Mouse (Mus musculus): ENCODE measurements around the gene Dlg2. TPM values are rescaled to one million over a fixed set of nuclear protein-coding genes. Genes with fewer than 3 reads are reported as not detected.
"Not testable (repeated sequence)": the region's sequence is repeated elsewhere in the genome, so short reads cannot be mapped to it uniquely, and the experiment has no call there.

Gene Dlg2
- polyA plus RNA-seq, 1 experiment = 1.7 TPM

DNA sequence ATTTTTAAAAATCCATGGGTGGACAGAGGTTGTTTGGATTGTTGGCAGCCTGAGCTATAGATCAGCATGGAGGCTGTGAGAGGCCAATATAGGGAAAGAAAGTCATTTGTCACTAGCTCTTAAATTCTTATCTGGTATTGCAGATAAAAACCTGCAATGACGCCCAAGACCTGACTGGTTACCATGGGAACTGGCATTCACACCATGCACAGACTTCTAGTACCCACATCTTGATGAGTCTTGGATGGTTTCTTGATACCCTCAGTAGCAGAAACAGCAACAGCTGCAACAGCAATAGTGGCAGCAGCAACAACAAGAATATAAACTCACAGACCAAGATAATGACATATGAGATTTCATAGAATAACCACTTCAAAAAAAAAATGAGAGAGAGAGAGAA is 315.1 kb downstream of the Dlg2 start:
- Histone ChIP-seq H3K36me3 (ENCODE audit: control insufficient read depth, insufficient read depth, low read length) (no peaks in the 10 kb centered on the region), H3K27ac (ENCODE audit: insufficient read depth, low read length) (no peak overlapping the region), H3K4me1 (ENCODE audit: control insufficient read depth, insufficient read depth, insufficient read length) (no peaks in the 10 kb centered on the region), H3K4me3 (ENCODE audit: extremely low read depth, insufficient read depth, insufficient read length) (no peak overlapping the region), H3K27me3 (ENCODE audit: control insufficient read depth, insufficient read depth, low read length) (no peaks in the 10 kb centered on the region)
- DNase-seq (ENCODE audit: low read depth in 1 of 2, low spot score in 2 of 2) = no peak
- TF ChIP-seq CTCF (IDR thresholded peaks at IDR 0.05; ENCODE audit: extremely low read depth, insufficient read depth, insufficient read length, insufficient replicate concordance) = no peak
- no peak for TF ChIP-seq POLR2A (IDR thresholded peaks at IDR 0.05; ENCODE audit: low read depth, low read length)
- WGBS = 77% methylated on average over 1 of the region's 1 CpGs

DNA sequence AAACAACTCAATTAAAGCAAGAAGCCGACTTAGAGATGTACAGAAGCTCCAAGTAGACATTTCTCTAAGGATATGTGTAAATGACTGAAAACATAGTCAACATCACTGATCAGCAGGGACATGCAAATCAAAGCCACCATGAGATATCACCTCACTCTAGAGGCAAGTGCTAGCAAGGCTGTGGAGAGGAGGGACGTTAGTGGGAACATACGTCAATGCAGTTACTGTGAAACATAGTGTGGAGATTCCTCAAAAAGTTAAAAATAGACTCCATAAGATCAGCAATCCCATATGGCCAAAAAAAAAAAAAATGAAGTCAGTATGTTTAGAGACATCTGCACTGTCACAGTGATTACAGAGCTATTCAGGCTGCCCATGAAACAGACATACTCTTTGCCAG is 349.2 kb downstream of the Dlg2 start:
- Histone ChIP-seq H3K36me3 (ENCODE audit: control insufficient read depth, insufficient read depth, low read length) (no peaks in the 10 kb centered on the region), H3K4me3 (ENCODE audit: extremely low read depth, insufficient read depth, insufficient read length) (no peak overlapping the region), H3K27me3 (ENCODE audit: control insufficient read depth, insufficient read depth, low read length) (no peaks in the 10 kb centered on the region), H3K27ac (ENCODE audit: insufficient read depth, low read length) (no peak overlapping the region), H3K4me1 (ENCODE audit: control insufficient read depth, insufficient read depth, insufficient read length) (no peaks in the 10 kb centered on the region)
- WGBS = 81% methylated on average over 3 of the region's 3 CpGs
- TF ChIP-seq POLR2A (IDR thresholded peaks at IDR 0.05; ENCODE audit: low read depth, low read length) (no peak), CTCF (IDR thresholded peaks at IDR 0.05; ENCODE audit: extremely low read depth, insufficient read depth, insufficient read length, insufficient replicate concordance) (no peak)
- DNase-seq (ENCODE audit: low read depth in 1 of 2, low spot score in 2 of 2) = no peak

DNA sequence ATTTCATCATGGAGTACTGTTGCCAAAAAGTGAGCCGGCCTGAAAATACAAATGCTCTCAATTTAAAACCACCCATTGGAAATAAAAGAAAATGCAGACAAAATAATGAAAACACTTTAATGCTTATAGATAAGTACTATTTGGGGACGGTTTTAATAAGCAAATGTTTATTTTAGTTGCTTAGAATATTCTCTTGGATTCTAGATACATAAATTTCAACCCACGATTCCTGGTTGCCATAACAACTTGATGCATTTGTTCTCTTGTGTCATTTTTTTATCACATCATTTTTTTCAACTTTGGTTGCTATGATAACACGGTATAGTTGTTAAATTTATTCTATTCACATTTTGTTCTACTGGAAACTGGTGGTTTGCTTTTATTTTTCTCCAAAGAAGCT is 364.8 kb downstream of the Dlg2 start:
- H3K4me3 ChIP-seq (ENCODE audit: extremely low read depth, insufficient read depth, insufficient read length) = no peak overlapping the region
- no peaks in the 10 kb centered on the region for H3K4me1 ChIP-seq (ENCODE audit: control insufficient read depth, insufficient read depth, insufficient read length)
- DNase-seq (ENCODE audit: low read depth in 1 of 2, low spot score in 2 of 2) = no peak
- no peak for TF ChIP-seq POLR2A (IDR thresholded peaks at IDR 0.05; ENCODE audit: low read depth, low read length)
- no peak for TF ChIP-seq CTCF (IDR thresholded peaks at IDR 0.05; ENCODE audit: extremely low read depth, insufficient read depth, insufficient read length, insufficient replicate concordance)
- H3K36me3 ChIP-seq (ENCODE audit: control insufficient read depth, insufficient read depth, low read length) = no peaks in the 10 kb centered on the region
- H3K27ac ChIP-seq (ENCODE audit: insufficient read depth, low read length) = no peak overlapping the region
- no peaks in the 10 kb centered on the region for H3K27me3 ChIP-seq (ENCODE audit: control insufficient read depth, insufficient read depth, low read length)
- WGBS = 74% methylated on average over 4 of the region's 4 CpGs

DNA sequence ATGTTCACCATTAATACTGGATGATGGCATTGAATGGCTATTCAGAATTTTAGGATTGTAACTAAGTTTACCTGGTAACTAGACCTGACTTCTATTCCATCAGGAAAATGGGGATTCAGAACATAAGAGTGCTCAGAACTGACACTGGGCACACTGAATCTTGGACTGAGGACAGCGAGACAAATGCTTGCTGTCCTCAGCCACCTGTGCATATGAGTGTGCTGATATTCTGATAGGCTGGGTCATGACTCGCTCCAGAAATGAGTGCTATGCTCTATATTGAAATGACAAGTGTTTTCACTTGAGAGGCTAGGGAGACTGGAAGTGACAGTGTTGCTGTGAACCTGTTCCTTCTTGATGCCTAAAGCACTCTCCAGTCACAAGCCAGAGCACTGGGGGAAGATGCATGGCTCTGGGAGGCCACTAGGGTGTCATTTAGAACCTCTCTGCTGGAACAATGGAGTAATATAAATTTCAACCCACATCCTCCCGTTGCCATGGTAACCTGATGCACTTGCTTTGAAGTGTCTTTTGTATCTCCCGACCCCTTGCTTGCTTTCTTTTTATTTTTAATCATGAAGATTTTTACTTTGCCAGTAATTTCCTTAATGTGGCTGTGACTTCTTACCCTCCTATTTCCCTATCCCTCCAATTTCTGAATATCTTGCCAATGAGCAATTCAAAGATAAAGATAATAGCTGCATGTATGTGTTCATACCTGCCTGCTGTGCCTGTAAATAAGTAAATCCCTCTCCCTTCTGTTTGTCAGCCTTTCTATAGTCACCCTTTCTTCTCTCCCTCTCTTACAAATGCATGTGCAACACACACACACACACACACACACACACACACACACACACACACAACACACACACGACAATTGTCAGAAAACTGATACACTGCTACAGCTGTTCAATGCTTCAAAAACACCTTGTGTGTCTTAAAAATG is 367.1 kb downstream of the Dlg2 start:
- no peaks in the 10 kb centered on the region for H3K4me1 ChIP-seq (ENCODE audit: control insufficient read depth, insufficient read depth, insufficient read length)
- 60% methylated on average over 5 of the region's 5 CpGs for WGBS
- TF ChIP-seq POLR2A (IDR thresholded peaks at IDR 0.05; ENCODE audit: low read depth, low read length) = no peak
- TF ChIP-seq CTCF (IDR thresholded peaks at IDR 0.05; ENCODE audit: extremely low read depth, insufficient read depth, insufficient read length, insufficient replicate concordance) = no peak
- no peak overlapping the region for H3K27ac ChIP-seq (ENCODE audit: insufficient read depth, low read length)
- no peak for DNase-seq (ENCODE audit: low read depth in 1 of 2, low spot score in 2 of 2)
- no peaks in the 10 kb centered on the region for H3K27me3 ChIP-seq (ENCODE audit: control insufficient read depth, insufficient read depth, low read length)
- no peaks in the 10 kb centered on the region for H3K36me3 ChIP-seq (ENCODE audit: control insufficient read depth, insufficient read depth, low read length)
- H3K4me3 ChIP-seq (ENCODE audit: extremely low read depth, insufficient read depth, insufficient read length) = no peak overlapping the region

DNA sequence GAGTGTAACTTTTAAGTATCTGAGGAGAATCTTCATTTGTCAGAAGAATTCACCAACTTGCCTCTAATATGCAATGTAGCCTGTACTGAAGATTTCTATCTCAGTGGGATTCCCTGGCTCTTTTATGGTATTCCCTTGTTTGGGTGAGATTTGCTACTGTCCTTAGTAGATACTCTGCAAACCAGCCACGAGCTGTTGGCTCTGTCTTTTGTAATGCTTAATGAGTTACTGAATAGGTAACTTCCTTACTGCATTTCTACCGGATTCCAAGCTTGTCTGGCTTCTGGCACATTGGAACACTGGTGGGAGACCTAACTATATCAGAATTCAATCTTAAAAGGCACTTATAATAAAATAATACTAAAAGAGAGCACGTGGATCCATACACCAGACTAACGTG is 400.3 kb downstream of the Dlg2 start:
- H3K4me1 ChIP-seq (ENCODE audit: control insufficient read depth, insufficient read depth, insufficient read length); DNase-seq (ENCODE audit: low read depth in 1 of 2, low spot score in 2 of 2); H3K36me3 ChIP-seq (ENCODE audit: control insufficient read depth, insufficient read depth, low read length); H3K4me3 ChIP-seq (ENCODE audit: extremely low read depth, insufficient read depth, insufficient read length); H3K27ac ChIP-seq (ENCODE audit: insufficient read depth, low read length); H3K27me3 ChIP-seq (ENCODE audit: control insufficient read depth, insufficient read depth, low read length): not testable (repeated sequence)
- 60% methylated on average over 4 of the region's 4 CpGs for WGBS

DNA sequence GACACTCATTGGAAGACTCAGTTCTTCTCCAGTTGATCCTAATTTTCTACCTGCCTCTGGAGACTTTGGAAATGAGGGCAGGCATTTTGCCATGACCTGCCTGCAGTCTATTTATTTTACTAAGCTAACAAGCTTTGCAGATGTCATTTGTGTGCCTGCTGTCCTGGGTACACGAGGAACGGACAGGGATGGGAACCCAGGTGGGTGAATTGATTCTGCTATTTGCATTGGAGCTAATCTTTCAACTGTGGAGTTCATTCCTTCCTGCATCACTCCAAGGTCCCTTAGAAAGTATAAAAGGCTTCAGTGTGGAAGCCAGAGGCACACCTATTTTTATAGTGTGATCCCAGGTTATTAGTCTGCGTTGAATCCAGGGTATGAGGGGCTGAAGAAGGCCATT is 406.3 kb downstream of the Dlg2 start:
- 71% methylated on average over 3 of the region's 3 CpGs for WGBS
- Histone ChIP-seq H3K27me3 (ENCODE audit: control insufficient read depth, insufficient read depth, low read length) (no peaks in the 10 kb centered on the region), H3K27ac (ENCODE audit: insufficient read depth, low read length) (no peak overlapping the region), H3K36me3 (ENCODE audit: control insufficient read depth, insufficient read depth, low read length) (no peaks in the 10 kb centered on the region), H3K4me1 (ENCODE audit: control insufficient read depth, insufficient read depth, insufficient read length) (no peaks in the 10 kb centered on the region), H3K4me3 (ENCODE audit: extremely low read depth, insufficient read depth, insufficient read length) (no peak overlapping the region)
- no peak for TF ChIP-seq CTCF (IDR thresholded peaks at IDR 0.05; ENCODE audit: extremely low read depth, insufficient read depth, insufficient read length, insufficient replicate concordance)
- TF ChIP-seq POLR2A (IDR thresholded peaks at IDR 0.05; ENCODE audit: low read depth, low read length) = no peak
- DNase-seq (ENCODE audit: low read depth in 1 of 2, low spot score in 2 of 2) = no peak

DNA sequence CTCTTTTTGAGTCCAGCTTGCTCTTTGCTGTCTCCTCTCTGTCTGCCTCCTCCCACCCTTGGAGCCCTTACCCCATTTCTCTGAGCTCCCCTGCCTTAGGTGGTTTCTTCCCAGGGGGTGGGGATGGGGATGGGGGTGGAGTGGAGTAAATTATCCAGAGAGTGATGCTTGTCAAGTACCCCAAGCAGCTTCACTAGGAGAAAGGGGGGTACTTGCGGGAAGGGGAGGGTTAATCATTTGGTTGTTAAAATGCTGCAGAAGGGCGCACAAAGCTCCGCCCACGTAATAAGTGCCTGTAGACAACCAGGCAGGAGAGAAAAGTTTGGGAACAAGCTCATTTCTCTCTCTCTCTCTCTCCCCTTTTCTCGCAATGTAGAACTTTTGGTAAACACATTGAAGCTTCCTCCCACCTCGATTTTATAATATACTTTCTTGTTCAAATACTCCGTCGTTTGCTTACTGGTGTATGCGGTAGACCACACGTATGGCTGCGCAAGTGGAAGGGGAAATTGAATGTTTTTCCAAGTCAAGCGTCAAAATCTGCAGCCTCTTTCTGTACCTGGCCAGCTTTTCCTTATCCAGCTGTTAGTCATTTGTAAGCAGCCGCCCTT is 410.0 kb downstream of the Dlg2 start:
- no peak overlapping the region for H3K27ac ChIP-seq (ENCODE audit: insufficient read depth, low read length)
- no peak for DNase-seq (ENCODE audit: low read depth in 1 of 2, low spot score in 2 of 2)
- H3K4me1 ChIP-seq (ENCODE audit: control insufficient read depth, insufficient read depth, insufficient read length) = no peaks in the 10 kb centered on the region
- no peaks in the 10 kb centered on the region for H3K27me3 ChIP-seq (ENCODE audit: control insufficient read depth, insufficient read depth, low read length)
- no peaks in the 10 kb centered on the region for H3K36me3 ChIP-seq (ENCODE audit: control insufficient read depth, insufficient read depth, low read length)
- TF ChIP-seq CTCF (IDR thresholded peaks at IDR 0.05; ENCODE audit: extremely low read depth, insufficient read depth, insufficient read length, insufficient replicate concordance) (no peak), POLR2A (IDR thresholded peaks at IDR 0.05; ENCODE audit: low read depth, low read length) (no peak)
- no peak overlapping the region for H3K4me3 ChIP-seq (ENCODE audit: extremely low read depth, insufficient read depth, insufficient read length)
- WGBS = 3% methylated on average over 13 of the region's 13 CpGs
